Mouse (Mus musculus): ENCODE results near the gene 4930539E08Rik. TPM values are rescaled to one million over a fixed set of nuclear protein-coding genes. Genes with fewer than 3 reads are reported as not detected.
A peak's percentile ranks its signal among the peaks of the same experiment; 100 is the strongest.

4930539E08Rik gene
- polyA plus RNA-seq, 1 experiment from 2014 or later, result 0.09 TPM

DNA sequence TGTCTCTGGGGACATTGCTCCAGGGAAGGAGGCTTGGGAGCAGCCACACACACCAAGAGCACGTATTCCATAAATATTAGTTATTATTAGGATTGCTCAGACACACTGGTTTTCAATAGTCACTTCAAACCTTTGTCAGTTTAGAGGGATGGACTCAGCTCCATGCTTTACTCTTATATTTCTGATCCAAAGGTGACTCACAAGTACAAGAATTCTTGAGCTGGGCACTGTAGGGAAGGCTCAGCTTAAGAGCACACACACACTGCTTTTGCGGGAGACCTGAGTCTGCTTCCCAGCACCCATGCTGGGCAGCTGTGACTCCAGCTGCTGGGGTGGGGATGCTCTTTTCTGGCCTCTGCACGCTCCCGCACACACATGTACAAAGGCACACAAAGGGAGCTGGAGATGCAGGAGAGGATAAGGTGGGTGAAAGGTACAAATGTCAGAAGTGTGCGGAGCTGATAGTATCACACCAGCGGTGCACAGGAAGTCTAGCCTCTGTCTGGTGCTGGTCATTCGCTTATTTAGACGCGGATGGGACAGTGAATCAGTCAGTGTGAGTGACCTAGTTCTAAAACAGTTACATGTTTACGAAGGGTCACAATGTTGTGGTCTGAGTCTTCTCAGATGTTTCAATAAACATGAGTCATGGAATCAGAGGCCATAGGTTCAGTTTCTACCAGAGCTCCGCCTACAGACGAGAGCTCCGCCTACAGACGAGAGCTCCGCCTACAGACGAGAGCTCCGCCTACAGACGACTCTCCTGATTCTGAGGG lies 16.5 kb upstream of the 4930539E08Rik start:
- H3K4me1 ChIP-seq (ENCODE audit: insufficient read depth), result peaks cover 28% of the 10 kb centered on the region
- DNase-seq, result no peak

DNA sequence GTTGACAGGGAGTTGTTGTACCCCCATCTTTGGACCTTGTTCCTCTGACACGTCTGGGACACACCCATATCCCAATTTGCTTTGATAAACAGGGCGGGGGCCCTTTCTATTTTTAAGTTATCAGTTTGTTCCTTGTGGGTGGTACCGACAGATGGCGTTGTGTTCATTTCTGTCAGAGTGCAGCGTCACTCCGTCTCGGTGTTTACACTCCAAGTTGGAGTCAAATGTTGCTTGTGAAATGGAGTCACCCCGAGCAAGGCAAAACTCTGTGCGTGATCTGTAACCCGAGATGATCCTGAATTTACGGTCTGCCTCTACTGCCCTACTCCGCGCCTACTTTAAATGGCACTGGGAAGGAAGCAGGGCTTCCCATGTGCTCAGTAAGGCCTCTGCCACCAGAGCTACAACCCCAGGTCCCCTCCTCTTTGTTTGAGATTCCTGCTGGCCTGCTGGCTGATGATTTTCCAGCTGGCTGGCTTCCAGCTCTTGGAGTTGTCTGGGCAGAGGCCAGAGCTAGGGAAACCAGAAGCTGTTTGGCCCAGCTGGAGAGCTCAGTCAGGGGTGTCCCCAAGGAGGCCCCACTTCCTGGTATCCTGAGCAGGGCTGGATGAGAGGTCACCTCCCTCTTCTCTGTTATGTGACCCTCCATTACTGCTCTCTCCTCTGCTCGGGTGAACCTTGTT lies 15.4 kb upstream of the 4930539E08Rik start:
- peak overlapping the region; percentile 66 for H3K4me2 ChIP-seq (ENCODE audit: low read depth, low read length)
- TF ChIP-seq CTCF (IDR thresholded peaks at IDR 0.05; ENCODE audit: low read depth) (peak; percentile 79), EP300 (IDR thresholded peaks at IDR 0.05; ENCODE audit: low read depth) (peak; percentile 96)
- H3K9me3 ChIP-seq (ENCODE audit: low read length), result no peaks in the 10 kb centered on the region
- H3K27ac ChIP-seq (ENCODE audit: low read depth), result peak overlapping the region; percentile 99
- peaks cover 19% of the 10 kb centered on the region for H3K4me1 ChIP-seq (ENCODE audit: insufficient read depth)
- peak overlapping the region; percentile 9; the same call in 1 of the 2 replicates for H3K4me3 ChIP-seq (ENCODE audit: low read depth, low read length)
- ATAC-seq (peak; percentile 87), DNase-seq (peak; percentile 90)
- WGBS (ENCODE audit: insufficient replicate concordance), result 11% methylated on average over 14 of the region's 14 CpGs
- H3K27me3 ChIP-seq (ENCODE audit: insufficient read depth, low read length), result no peaks in the 10 kb centered on the region
- H3K9ac ChIP-seq (replicated peaks), result peak overlapping the region; percentile 74
- H3K36me3 ChIP-seq (replicated peaks; ENCODE audit: insufficient read depth, low read length), result no peaks in the 10 kb centered on the region

More for the DNA sequence above, 16.5 kb upstream of the 4930539E08Rik start:
- peak; percentile 4; the same call in 1 of the 2 replicates for ATAC-seq
- Histone ChIP-seq H3K27ac (ENCODE audit: low read depth) (peak overlapping the region; percentile 99), H3K9me3 (ENCODE audit: low read length) (no peaks in the 10 kb centered on the region), H3K36me3 (replicated peaks; ENCODE audit: insufficient read depth, low read length) (no peaks in the 10 kb centered on the region), H3K27me3 (ENCODE audit: insufficient read depth, low read length) (no peaks in the 10 kb centered on the region), H3K4me2 (ENCODE audit: low read depth, low read length) (no peak overlapping the region), H3K4me3 (ENCODE audit: low read depth, low read length) (no peak overlapping the region), H3K9ac (replicated peaks) (no peak overlapping the region)
- 83% methylated on average over 18 of the region's 18 CpGs for WGBS (ENCODE audit: insufficient replicate concordance)
- TF ChIP-seq EP300 (IDR thresholded peaks at IDR 0.05; ENCODE audit: low read depth) (no peak), CTCF (IDR thresholded peaks at IDR 0.05; ENCODE audit: low read depth) (no peak)

DNA sequence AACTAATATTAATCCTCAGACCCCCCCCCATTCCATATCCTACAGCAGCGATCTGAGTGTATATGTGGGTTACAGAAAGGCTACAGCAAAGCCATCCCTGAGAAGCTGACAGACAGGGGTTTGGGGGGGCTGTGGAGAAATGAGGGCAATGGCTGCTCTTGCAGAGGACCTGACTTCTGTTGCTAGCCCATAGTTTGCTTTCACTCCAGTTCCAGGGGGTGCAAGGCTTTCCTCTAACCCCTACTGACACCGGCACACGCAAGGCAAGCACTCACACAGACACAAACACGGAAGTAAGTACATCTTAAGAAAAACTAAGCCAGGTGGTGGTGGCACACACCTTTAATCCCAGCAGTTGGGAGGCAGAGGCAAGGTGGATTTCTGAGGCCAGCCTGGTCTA lies 14.2 kb upstream of the 4930539E08Rik start:
- Histone ChIP-seq H3K9me3 (ENCODE audit: low read length) (no peaks in the 10 kb centered on the region), H3K27me3 (ENCODE audit: insufficient read depth, low read length) (no peaks in the 10 kb centered on the region), H3K4me3 (ENCODE audit: low read depth, low read length) (no peak overlapping the region), H3K27ac (ENCODE audit: low read depth) (peak overlapping the region; percentile 99), H3K4me2 (ENCODE audit: low read depth, low read length) (no peak overlapping the region), H3K9ac (replicated peaks) (no peak overlapping the region), H3K36me3 (replicated peaks; ENCODE audit: insufficient read depth, low read length) (no peaks in the 10 kb centered on the region), H3K4me1 (ENCODE audit: insufficient read depth) (peaks cover 19% of the 10 kb centered on the region)
- WGBS (ENCODE audit: insufficient replicate concordance), result 86% methylated on average over 4 of the region's 4 CpGs
- TF ChIP-seq CTCF (IDR thresholded peaks at IDR 0.05; ENCODE audit: low read depth) (no peak), EP300 (IDR thresholded peaks at IDR 0.05; ENCODE audit: low read depth) (no peak)
- no peak for ATAC-seq
- no peak for DNase-seq

DNA sequence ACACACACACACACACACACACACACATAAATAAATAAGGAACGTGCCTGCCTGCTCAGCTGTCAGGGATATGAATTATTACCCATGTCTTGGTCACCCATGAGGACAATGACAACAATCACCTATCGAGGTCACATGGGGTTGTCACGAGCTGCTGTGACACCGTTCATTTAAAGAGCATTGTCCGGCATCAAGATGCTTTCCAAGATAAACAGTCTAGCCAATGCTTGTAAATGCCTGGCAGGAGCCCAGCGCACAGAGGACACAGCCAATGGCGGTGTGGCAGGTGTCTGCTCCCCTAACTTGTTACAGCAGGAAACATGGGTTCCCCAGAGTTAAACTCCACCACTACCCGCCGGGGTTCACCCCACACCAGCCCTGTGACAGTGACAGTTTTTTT lies 12.9 kb upstream of the 4930539E08Rik start:
- H3K27ac ChIP-seq (ENCODE audit: low read depth), result no peak overlapping the region
- H3K36me3 ChIP-seq (replicated peaks; ENCODE audit: insufficient read depth, low read length), result no peaks in the 10 kb centered on the region
- peaks cover 19% of the 10 kb centered on the region for H3K4me1 ChIP-seq (ENCODE audit: insufficient read depth)
- no peak for TF ChIP-seq CTCF (IDR thresholded peaks at IDR 0.05; ENCODE audit: low read depth)
- TF ChIP-seq EP300 (IDR thresholded peaks at IDR 0.05; ENCODE audit: low read depth), result no peak
- no peak overlapping the region for H3K4me2 ChIP-seq (ENCODE audit: low read depth, low read length)
- peak; percentile 18 for DNase-seq
- no peaks in the 10 kb centered on the region for H3K27me3 ChIP-seq (ENCODE audit: insufficient read depth, low read length)
- no peak overlapping the region for H3K4me3 ChIP-seq (ENCODE audit: low read depth, low read length)
- H3K9me3 ChIP-seq (ENCODE audit: low read length), result no peaks in the 10 kb centered on the region
- ATAC-seq, result no peak
- H3K9ac ChIP-seq (replicated peaks), result no peak overlapping the region
- WGBS (ENCODE audit: insufficient replicate concordance), result 74% methylated on average over 9 of the region's 9 CpGs

- Histone ChIP-seq H3K4me3 (ENCODE audit: low read depth, low read length) (no peak overlapping the region), H3K27ac (ENCODE audit: low read depth) (peak overlapping the region; percentile 9; the same call in 1 of the 2 replicates), H3K27me3 (ENCODE audit: insufficient read depth, low read length) (no peaks in the 10 kb centered on the region), H3K9ac (replicated peaks) (no peak overlapping the region), H3K9me3 (ENCODE audit: low read length) (no peaks in the 10 kb centered on the region), H3K4me2 (ENCODE audit: low read depth, low read length) (no peak overlapping the region), H3K36me3 (replicated peaks; ENCODE audit: insufficient read depth, low read length) (no peaks in the 10 kb centered on the region), H3K4me1 (ENCODE audit: insufficient read depth) (peaks cover 19% of the 10 kb centered on the region)
- DNase-seq, result peak; percentile 75
- no peak for ATAC-seq
- TF ChIP-seq CTCF (IDR thresholded peaks at IDR 0.05; ENCODE audit: low read depth) (peak; percentile 94), EP300 (IDR thresholded peaks at IDR 0.05; ENCODE audit: low read depth) (no peak)
- 43% methylated on average over 15 of the region's 15 CpGs for WGBS (ENCODE audit: insufficient replicate concordance)
Measured at GRCm38 (mm10) chr17:28926866-28927635, 11.9 kb upstream of the 4930539E08Rik start.

DNA sequence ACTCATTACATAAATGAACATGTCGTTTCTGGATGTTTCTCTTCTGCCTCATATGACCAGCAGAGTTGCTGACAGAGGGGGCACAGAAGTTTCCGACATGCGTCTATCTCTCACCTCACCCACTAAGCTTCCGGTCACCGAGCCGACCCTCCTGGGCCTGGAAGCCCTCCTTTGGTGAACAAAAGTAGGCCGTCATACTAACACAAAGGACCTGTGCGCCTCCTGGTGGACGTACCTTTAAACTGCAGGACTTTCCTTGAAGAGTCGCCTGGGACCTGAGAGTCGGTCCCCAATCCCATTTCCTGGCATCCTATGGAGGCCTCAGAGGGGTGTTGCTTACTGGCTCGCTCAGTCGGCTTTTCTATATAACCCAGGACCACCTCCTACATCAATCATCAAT lies 11.3 kb upstream of the 4930539E08Rik start:
- H3K9ac ChIP-seq (replicated peaks), result no peak overlapping the region
- peak; percentile 95 for TF ChIP-seq CTCF (IDR thresholded peaks at IDR 0.05; ENCODE audit: low read depth)
- TF ChIP-seq EP300 (IDR thresholded peaks at IDR 0.05; ENCODE audit: low read depth), result no peak
- no peak overlapping the region for H3K4me2 ChIP-seq (ENCODE audit: low read depth, low read length)
- no peak for ATAC-seq
- no peaks in the 10 kb centered on the region for H3K36me3 ChIP-seq (replicated peaks; ENCODE audit: insufficient read depth, low read length)
- no peaks in the 10 kb centered on the region for H3K27me3 ChIP-seq (ENCODE audit: insufficient read depth, low read length)
- H3K4me3 ChIP-seq (ENCODE audit: low read depth, low read length), result no peak overlapping the region
- H3K9me3 ChIP-seq (ENCODE audit: low read length), result no peaks in the 10 kb centered on the region
- whole genome bisulfite sequencing (ENCODE audit: insufficient replicate concordance), result 9% methylated on average over 13 of the region's 13 CpGs
- H3K27ac ChIP-seq (ENCODE audit: low read depth), result no peak overlapping the region
- peak; percentile 84 for DNase-seq
- H3K4me1 ChIP-seq (ENCODE audit: insufficient read depth), result peaks cover 15% of the 10 kb centered on the region

Data from liver, postnatal 0 days (tissue).